Comparison of ENCODE assay signal across 17 mouse cellular contexts in genomic region chr12:99303581-99303980, GRCm38 (mm10).
A peak's percentile ranks its signal among the peaks of the same experiment; 100 is the strongest.
DNase-seq lines count a peak whose midpoint lies in the region; ATAC-seq lines count a peak whose summit lies in the region.
"Had no signal": no experiment of that assay in that cellular context is flagged by ENCODE, and none has a peak within 500 bp of the region (broad histone marks: within the 10 kb centered on the region; RNA-seq: fewer than 3 reads in every experiment).

No protein-coding gene starts in this region.

- no peaks in the 10 kb centered on the region for H3K36me3 ChIP-seq in midbrain, embryonic 12.5 days
- no peaks in the 10 kb centered on the region for H3K36me3 ChIP-seq in midbrain, embryonic 15.5 days (replicated peaks)
- H3K36me3 ChIP-seq in limb, embryonic 15.5 days: no peaks in the 10 kb centered on the region
- H3K36me3 ChIP-seq: intestine, embryonic 15.5 days; lung, embryonic 15.5 days; stomach, embryonic 15.5 days had no signal

- H3K27me3 ChIP-seq in midbrain, embryonic 12.5 days: no peaks in the 10 kb centered on the region
- H3K27me3 ChIP-seq in midbrain, embryonic 15.5 days (replicated peaks): no peaks in the 10 kb centered on the region
- no peaks in the 10 kb centered on the region for H3K27me3 ChIP-seq in limb, embryonic 15.5 days
- H3K27me3 ChIP-seq: intestine, embryonic 15.5 days; lung, embryonic 15.5 days; stomach, embryonic 15.5 days had no signal

- DNase-seq in cerebellum, postnatal 4 days (ENCODE audit: low spot score in 2 of 2): no peak
- peak; percentile 89 for DNase-seq in heart, adult 11 months
- DNase-seq in heart, adult 9 months (ENCODE audit: low spot score in 2 of 2): no peak
- no peak for DNase-seq in thymus, postnatal 10 days (ENCODE audit: low spot score in 2 of 2)
- DNase-seq: cerebellum, postnatal 36 days; heart, adult 18-20 months; heart, postnatal 10 days; layer of hippocampus, postnatal 36 days; thymus, postnatal 25 days had no signal

- H3K27ac ChIP-seq in midbrain, embryonic 12.5 days (replicated peaks): peak overlapping the region; percentile 25; the same call in 1 of the 2 replicates
- no peak overlapping the region for H3K27ac ChIP-seq in midbrain, embryonic 15.5 days
- 0 out of 2 replicates have a peak overlapping the region, but pooled peaks have one; percentile 5 for H3K27ac ChIP-seq in limb, embryonic 15.5 days
- H3K27ac ChIP-seq: intestine, embryonic 15.5 days; kidney, postnatal 0 days; lung, embryonic 15.5 days; stomach, embryonic 15.5 days had no signal

- no peak overlapping the region for H3K9ac ChIP-seq in midbrain, embryonic 12.5 days (replicated peaks)
- no peak overlapping the region for H3K9ac ChIP-seq in midbrain, embryonic 15.5 days
- no peak overlapping the region for H3K9ac ChIP-seq in limb, embryonic 15.5 days
- H3K9ac ChIP-seq: intestine, embryonic 15.5 days; lung, embryonic 15.5 days; stomach, embryonic 15.5 days had no signal

- H3K4me2 ChIP-seq in midbrain, embryonic 12.5 days (replicated peaks): no peak overlapping the region
- H3K4me2 ChIP-seq in midbrain, embryonic 15.5 days: no peak overlapping the region
- H3K4me2 ChIP-seq in limb, embryonic 15.5 days: no peak overlapping the region
- H3K4me2 ChIP-seq: intestine, embryonic 15.5 days; lung, embryonic 15.5 days; stomach, embryonic 15.5 days had no signal

- no peaks in the 10 kb centered on the region for H3K9me3 ChIP-seq in midbrain, embryonic 12.5 days
- H3K9me3 ChIP-seq in midbrain, embryonic 15.5 days: no peaks in the 10 kb centered on the region
- H3K9me3 ChIP-seq in limb, embryonic 15.5 days: no peaks in the 10 kb centered on the region
- H3K9me3 ChIP-seq: intestine, embryonic 15.5 days; lung, embryonic 15.5 days; stomach, embryonic 15.5 days had no signal

- peaks cover 68% of the 10 kb centered on the region for H3K4me1 ChIP-seq in midbrain, embryonic 12.5 days
- peaks cover 56% of the 10 kb centered on the region for H3K4me1 ChIP-seq in midbrain, embryonic 15.5 days
- H3K4me1 ChIP-seq in limb, embryonic 15.5 days: peaks cover 41% of the 10 kb centered on the region

- 34% methylated on average over 6 of the region's 6 CpGs for WGBS in midbrain, embryonic 12.5 days
- 26% methylated on average over 6 of the region's 6 CpGs for WGBS in midbrain, embryonic 15.5 days
- WGBS in limb, embryonic 15.5 days: 46% methylated on average over 6 of the region's 6 CpGs

- no peak overlapping the region for H3K4me3 ChIP-seq in midbrain, embryonic 12.5 days
- H3K4me3 ChIP-seq in midbrain, embryonic 15.5 days: no peak overlapping the region
- H3K4me3 ChIP-seq in limb, embryonic 15.5 days: no peak overlapping the region
- H3K4me3 ChIP-seq: intestine, embryonic 15.5 days; lung, embryonic 15.5 days; stomach, embryonic 15.5 days had no signal

- 0 out of 2 replicates have a peak, but pooled peaks have one; percentile 5 for ATAC-seq in cerebellum, adult (ENCODE audit: insufficient number of reproducible peaks, low FRiP score, low TSS enrichment)
- ATAC-seq in midbrain, embryonic 12.5 days (ENCODE audit: low FRiP score, low read depth): no peak
- no peak for ATAC-seq in midbrain, embryonic 15.5 days (replicated peaks)
- ATAC-seq in limb, embryonic 15.5 days (ENCODE audit: insufficient number of reproducible peaks, low FRiP score, low TSS enrichment, low read depth): no peak
- ATAC-seq: intestine, embryonic 15.5 days had no signal
